Mouse (Mus musculus) heart, embryonic 13.5 days (tissue): ENCODE data around the gene Rad51b. TPM values are rescaled to one million over a fixed set of nuclear protein-coding genes. Genes with fewer than 3 reads are reported as not detected.

Source experiments
- ATAC-seq: fragments of 200-750 bp; cut with Nextera tagmentation; 2 replicates; pipeline ENCODE4 v1.8.0; 2017; ENCODE audit warnings: moderate TSS enrichment; ENCODE audit not compliant: insufficient number of reproducible peaks, low FRiP score, low TSS enrichment; ENCODE audit errors: extremely low read depth
- H3K27ac ChIP-seq: fragments of 300-500 bp; sonication (generic); replicated peaks from 2 replicates; pipeline ENCODE4 v1.5.1; 2015; ENCODE audit warnings: moderate library complexity, mild to moderate bottlenecking, inconsistent platforms
- H3K27me3 ChIP-seq: fragments of 300-500 bp; sonication (generic); replicated peaks from 2 replicates; pipeline ENCODE4 v1.6.1; 2015; ENCODE audit warnings: mild to moderate bottlenecking, inconsistent platforms
- H3K36me3 ChIP-seq: fragments of 300-500 bp; sonication (generic); 2 replicates; pipeline ENCODE4 v1.6.1; 2015; ENCODE audit warnings: mild to moderate bottlenecking, inconsistent platforms
- H3K4me1 ChIP-seq: fragments of 300-500 bp; sonication (generic); 2 replicates; pipeline ENCODE4 v1.6.1; 2015; ENCODE audit warnings: inconsistent platforms
- H3K4me2 ChIP-seq: fragments of 300-500 bp; sonication (generic); 2 replicates; pipeline ENCODE4 v1.6.1; 2015; ENCODE audit warnings: inconsistent platforms, mild to moderate bottlenecking, moderate library complexity
- H3K4me3 ChIP-seq: fragments of 300-500 bp; sonication (generic); 2 replicates; pipeline ENCODE4 v1.5.1; 2015; ENCODE audit warnings: moderate library complexity, mild to moderate bottlenecking, inconsistent platforms
- H3K9ac ChIP-seq: fragments of 300-500 bp; sonication (generic); 2 replicates; pipeline ENCODE4 v1.6.1; 2015; ENCODE audit warnings: inconsistent platforms, mild to moderate bottlenecking, moderate library complexity
- H3K9me3 ChIP-seq: fragments of 300-500 bp; sonication (generic); 2 replicates; pipeline ENCODE4 v1.6.1; 2016; ENCODE audit warnings: inconsistent platforms
- WGBS: fragments of 180-500 bp; shearing (Covaris S2); methylation state at CpG from one replicate; pipeline ENCODE4 v1.1.7; 2015; ENCODE audit warnings: mixed read lengths; 5-methylcytosine and 5-hydroxymethylcytosine counted together
- polyA plus RNA-seq: library from polyadenylated mRNA; unstranded; fragments of >200 nt; fragmentation: Nextera tagmentation; extraction: Ambion mirVana; gene quantifications from 2 replicates; pipeline ENCODE4 v1.2.1, GENCODE M21; 2015

Rad51b gene
- polyA plus RNA-seq, 1 experiment from 2014 or later: 4.8 TPM

- ATAC-seq: no peak
- H3K9me3 ChIP-seq: no peaks in the 10 kb centered on the region
- no peak overlapping the region for H3K4me3 ChIP-seq
- H3K27me3 ChIP-seq: no peaks in the 10 kb centered on the region
- H3K4me2 ChIP-seq: no peak overlapping the region
- no peak overlapping the region for H3K27ac ChIP-seq
- WGBS: 75% methylated on average over 8 of the region's 8 CpGs
- no peak overlapping the region for H3K9ac ChIP-seq
- H3K4me1 ChIP-seq: peaks cover 3% of the 10 kb centered on the region; the same call in 1 of the 2 replicates
- no peaks in the 10 kb centered on the region for H3K36me3 ChIP-seq
Observed at GRCm38 (mm10) chr12:79412894-79413507, 115.9 kb downstream of the Rad51b start.

GRCm38 (mm10) chr12:79417360-79417759 lies 120.3 kb downstream of the Rad51b start:
- no peak for ATAC-seq
- Histone ChIP-seq H3K27ac (no peak overlapping the region), H3K27me3 (no peaks in the 10 kb centered on the region), H3K9me3 (no peaks in the 10 kb centered on the region), H3K9ac (no peak overlapping the region), H3K4me3 (no peak overlapping the region), H3K4me1 (peaks cover 17% of the 10 kb centered on the region), H3K4me2 (no peak overlapping the region), H3K36me3 (no peaks in the 10 kb centered on the region)
- 71% methylated on average over 6 of the region's 6 CpGs for WGBS

- no peak overlapping the region for H3K4me3 ChIP-seq
- no peak overlapping the region for H3K27ac ChIP-seq
- no peaks in the 10 kb centered on the region for H3K36me3 ChIP-seq
- H3K4me1 ChIP-seq: peaks cover 14% of the 10 kb centered on the region
- H3K9me3 ChIP-seq: peaks cover 7% of the 10 kb centered on the region; the same call in 1 of the 2 replicates
- no peaks in the 10 kb centered on the region for H3K27me3 ChIP-seq
- ATAC-seq: no peak
- peak overlapping the region; percentile 24; the same call in 1 of the 2 replicates for H3K4me2 ChIP-seq
- WGBS: 7% methylated on average over 6 of the region's 6 CpGs
- no peak overlapping the region for H3K9ac ChIP-seq
Observed at GRCm38 (mm10) chr12:79420605-79421004, 123.5 kb downstream of the Rad51b start.

- no peaks in the 10 kb centered on the region for H3K27me3 ChIP-seq
- peak overlapping the region; percentile 68 for H3K27ac ChIP-seq
- 42% methylated on average over 7 of the region's 7 CpGs for WGBS
- peaks cover 4% of the 10 kb centered on the region; the same call in 1 of the 2 replicates for H3K9me3 ChIP-seq
- H3K4me2 ChIP-seq: no peak overlapping the region
- H3K9ac ChIP-seq: no peak overlapping the region
- H3K36me3 ChIP-seq: no peaks in the 10 kb centered on the region
- peaks cover 12% of the 10 kb centered on the region for H3K4me1 ChIP-seq
- H3K4me3 ChIP-seq: no peak overlapping the region
- ATAC-seq: no peak
Observed at GRCm38 (mm10) chr12:79429507-79430291, 132.6 kb downstream of the Rad51b start.

DNA sequence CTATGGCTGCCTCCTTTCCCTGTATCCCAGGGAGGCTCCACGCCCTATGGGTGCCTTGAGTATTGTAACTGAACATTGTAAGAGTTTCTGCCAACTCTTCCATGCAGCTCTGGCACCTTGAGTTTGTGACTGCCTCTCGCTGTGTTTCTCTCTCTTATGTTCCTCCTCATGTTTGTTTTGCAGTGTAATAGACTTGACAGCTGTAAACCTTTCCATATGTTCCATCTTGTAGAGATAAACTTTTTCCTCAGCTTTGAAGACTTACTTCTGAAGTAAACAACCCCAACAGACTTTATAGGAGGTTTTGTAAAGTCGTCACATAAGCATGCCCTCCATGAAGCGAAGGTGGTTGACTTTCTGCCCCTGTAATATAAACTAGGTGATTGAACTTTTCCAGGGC lies 134.1 kb downstream of the Rad51b start:
- H3K9me3 ChIP-seq: no peaks in the 10 kb centered on the region
- 68% methylated on average over 4 of the region's 4 CpGs for WGBS

GRCm38 (mm10) chr12:79433724-79434442 lies 136.8 kb downstream of the Rad51b start:
- Histone ChIP-seq H3K36me3 (no peaks in the 10 kb centered on the region), H3K4me3 (no peak overlapping the region), H3K9me3 (no peaks in the 10 kb centered on the region), H3K27me3 (no peaks in the 10 kb centered on the region), H3K4me1 (peaks cover 12% of the 10 kb centered on the region), H3K4me2 (no peak overlapping the region), H3K27ac (no peak overlapping the region; the same call in 1 of the 2 replicates), H3K9ac (no peak overlapping the region)
- WGBS: 71% methylated on average over 7 of the region's 7 CpGs
- ATAC-seq: no peak

More for the DNA sequence above, 134.1 kb downstream of the Rad51b start:
- H3K9ac ChIP-seq: no peak overlapping the region
- no peaks in the 10 kb centered on the region for H3K27me3 ChIP-seq
- H3K27ac ChIP-seq: no peak overlapping the region
- H3K4me2 ChIP-seq: no peak overlapping the region
- no peaks in the 10 kb centered on the region for H3K36me3 ChIP-seq
- peaks cover 12% of the 10 kb centered on the region for H3K4me1 ChIP-seq
- no peak for ATAC-seq
- no peak overlapping the region for H3K4me3 ChIP-seq

GRCm38 (mm10) chr12:79435474-79435873 lies 138.4 kb downstream of the Rad51b start:
- WGBS: 67% methylated on average over 3 of the region's 3 CpGs
- Histone ChIP-seq H3K27ac (no peak overlapping the region), H3K9ac (no peak overlapping the region), H3K4me2 (no peak overlapping the region), H3K9me3 (no peaks in the 10 kb centered on the region), H3K4me1 (0 out of 2 replicates have a peak, but pooled peaks cover 2% of the 10 kb centered on the region), H3K4me3 (no peak overlapping the region), H3K36me3 (no peaks in the 10 kb centered on the region), H3K27me3 (no peaks in the 10 kb centered on the region)
- no peak for ATAC-seq

DNA sequence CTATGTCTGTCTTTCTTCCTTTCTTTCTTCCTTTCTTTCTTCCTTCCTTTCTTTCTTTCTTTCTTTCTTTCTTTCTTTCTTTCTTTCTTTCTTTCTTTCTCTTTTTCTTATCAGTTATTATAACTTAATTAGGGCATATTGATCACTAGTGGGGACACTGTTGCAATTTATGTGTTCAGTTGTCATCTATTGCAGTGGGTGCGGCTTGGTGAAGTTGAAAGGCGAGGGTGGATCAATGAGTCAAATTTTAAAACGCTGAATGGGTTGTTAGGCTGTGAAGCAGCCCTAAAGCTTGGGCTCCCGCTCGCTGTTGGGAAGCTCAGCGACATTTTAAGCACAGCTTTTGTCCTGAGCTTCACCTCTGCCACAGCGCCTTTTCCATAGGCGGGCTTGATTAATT lies 139.0 kb downstream of the Rad51b start:
- Histone ChIP-seq H3K27me3 (no peaks in the 10 kb centered on the region), H3K27ac (no peak overlapping the region), H3K9me3 (no peaks in the 10 kb centered on the region), H3K9ac (no peak overlapping the region), H3K4me1 (0 out of 2 replicates have a peak, but pooled peaks cover under 1% of the 10 kb centered on the region), H3K4me2 (no peak overlapping the region), H3K4me3 (no peak overlapping the region), H3K36me3 (no peaks in the 10 kb centered on the region)
- no peak for ATAC-seq
- 85% methylated on average over 8 of the region's 8 CpGs for WGBS

GRCm38 (mm10) chr12:79436892-79437291 lies 139.8 kb downstream of the Rad51b start:
- 62% methylated on average over 4 of the region's 4 CpGs for WGBS
- no peak overlapping the region for H3K27ac ChIP-seq

DNA sequence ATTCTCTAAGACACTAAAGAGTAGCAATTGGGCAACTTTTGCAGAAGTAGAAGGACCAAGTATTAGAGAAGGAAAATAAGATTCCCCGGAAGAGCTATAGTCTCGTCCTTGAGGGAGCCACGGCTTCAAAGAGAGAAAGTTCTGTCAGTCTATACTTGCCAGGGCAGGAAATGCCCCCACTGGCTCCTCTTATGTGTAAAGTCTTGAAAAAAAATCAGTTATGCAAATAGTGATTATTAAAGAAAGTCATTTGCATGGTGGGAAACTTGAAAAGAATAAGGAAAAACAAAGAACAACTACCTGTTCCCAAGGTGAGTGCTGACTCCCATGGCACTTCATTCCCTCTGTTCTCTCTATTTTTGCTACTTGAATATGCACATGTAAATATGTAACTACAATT lies 140.5 kb downstream of the Rad51b start:
- H3K4me1 ChIP-seq: no peaks in the 10 kb centered on the region
- H3K36me3 ChIP-seq: no peaks in the 10 kb centered on the region
- no peaks in the 10 kb centered on the region for H3K27me3 ChIP-seq
- no peak overlapping the region for H3K9ac ChIP-seq
- ATAC-seq: no peak
- H3K4me3 ChIP-seq: no peak overlapping the region
- no peak overlapping the region for H3K27ac ChIP-seq
- no peak overlapping the region for H3K4me2 ChIP-seq
- no peaks in the 10 kb centered on the region for H3K9me3 ChIP-seq
- 67% methylated on average over 3 of the region's 3 CpGs for WGBS

More at GRCm38 (mm10) chr12:79436892-79437291, 139.8 kb downstream of the Rad51b start:
- Histone ChIP-seq H3K4me1 (no peaks in the 10 kb centered on the region), H3K9me3 (no peaks in the 10 kb centered on the region), H3K36me3 (no peaks in the 10 kb centered on the region), H3K4me3 (no peak overlapping the region), H3K9ac (no peak overlapping the region), H3K27me3 (no peaks in the 10 kb centered on the region), H3K4me2 (no peak overlapping the region)
- ATAC-seq: no peak

- H3K9ac ChIP-seq: no peak overlapping the region
- no peaks in the 10 kb centered on the region for H3K4me1 ChIP-seq
- no peaks in the 10 kb centered on the region for H3K9me3 ChIP-seq
- H3K4me3 ChIP-seq: no peak overlapping the region
- H3K4me2 ChIP-seq: no peak overlapping the region
- no peak for ATAC-seq
- H3K27ac ChIP-seq: no peak overlapping the region
- 82% methylated on average over 6 of the region's 6 CpGs for WGBS
- H3K36me3 ChIP-seq: no peaks in the 10 kb centered on the region
- no peaks in the 10 kb centered on the region for H3K27me3 ChIP-seq
Observed at GRCm38 (mm10) chr12:79439961-79440360, 142.9 kb downstream of the Rad51b start.
